Mouse (Mus musculus) cortical plate, adult 2 months (tissue): ENCODE measurements around the gene Dync1i1. TPM values are rescaled to one million over a fixed set of nuclear protein-coding genes. Genes with fewer than 3 reads are reported as not detected.

Experiments used
- H3K27ac ChIP-seq: fragments of 200-500 bp; 2 replicates; pipeline ENCODE4 v1.5.1; 2012; ENCODE audit warnings: low read length, control low read depth, inconsistent platforms; ENCODE audit not compliant: insufficient read depth
- H3K4me1 ChIP-seq: fragments of 200-500 bp; 2 replicates; pipeline ENCODE4 v1.6.1; 2011; ENCODE audit warnings: low read length; ENCODE audit not compliant: control insufficient read depth, insufficient read depth
- H3K4me3 ChIP-seq: fragments of 200-500 bp; 2 replicates; pipeline ENCODE4 v1.5.1; 2011; ENCODE audit warnings: mild to moderate bottlenecking, low read length, control low read depth; ENCODE audit not compliant: insufficient read depth
- CTCF ChIP-seq: fragments of 200-500 bp; IDR thresholded peaks from 2 replicates; pipeline ENCODE4 v1.5.1; 2011; ENCODE audit warnings: mild to moderate bottlenecking, control low read depth, low read length; ENCODE audit not compliant: insufficient read depth; ENCODE audit errors: extremely low read depth
- POLR2A ChIP-seq: fragments of 200-500 bp; IDR thresholded peaks from 2 replicates; pipeline ENCODE4 v1.6.1; 2011; ENCODE audit warnings: mild to moderate bottlenecking, low read length, control low read depth; ENCODE audit not compliant: insufficient read depth; ENCODE audit errors: extremely low read depth
- polyA plus RNA-seq: library from polyadenylated mRNA; depleted of rRNA; stranded (reverse); fragments of >200 nt; gene quantifications from 2 replicates; pipeline ENCODE4 v1.2.3, GENCODE M21; 2012

Dync1i1 gene
- polyA plus RNA-seq, 1 experiment = 133 TPM

DNA sequence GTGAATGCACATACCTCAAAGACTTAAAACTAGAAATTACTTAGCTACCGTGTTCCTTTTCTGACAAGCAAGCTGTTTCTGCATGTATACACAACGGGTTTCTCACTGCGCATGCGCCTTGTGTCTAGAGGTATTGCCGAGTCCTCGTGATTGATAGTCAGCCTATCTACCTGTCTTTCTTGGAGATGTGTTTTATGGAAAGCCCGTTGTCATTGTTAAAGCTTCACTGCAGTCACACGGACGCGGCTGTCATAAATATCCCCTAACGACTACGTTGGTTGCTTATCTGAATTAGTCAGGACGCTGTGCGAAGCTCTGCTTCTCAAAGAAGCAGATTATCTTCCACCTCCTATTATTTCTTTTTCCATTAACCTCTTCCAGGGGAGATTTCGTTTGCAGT lies 290.2 kb downstream of the Dync1i1 start:
- peaks cover 2% of the 10 kb centered on the region; the same call in 1 of the 2 replicates for H3K4me1 ChIP-seq
- H3K4me3 ChIP-seq = peak overlapping the region; percentile 14; the same call in 1 of the 2 replicates
- H3K27ac ChIP-seq = no peak overlapping the region
- TF ChIP-seq CTCF (no peak), POLR2A (no peak)

DNA sequence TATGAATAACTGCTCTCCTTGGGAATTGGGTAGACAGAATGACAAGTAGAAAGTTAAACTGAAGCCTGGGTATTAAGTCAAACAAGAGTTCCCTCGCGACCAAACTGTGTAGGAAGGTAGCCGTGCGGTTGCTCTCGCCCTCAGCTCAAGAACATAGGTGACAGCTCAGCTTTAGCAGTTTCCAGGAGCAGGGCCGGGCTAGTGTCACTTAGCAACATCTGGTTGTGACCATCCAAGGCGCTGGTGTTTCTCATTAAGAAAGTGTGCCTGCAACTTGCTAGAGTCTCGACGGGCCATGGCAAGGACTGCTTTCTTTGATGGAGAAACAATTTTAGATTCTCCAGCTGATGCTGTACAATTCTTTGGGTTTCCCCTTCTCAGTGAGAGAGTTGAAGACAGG lies 291.5 kb downstream of the Dync1i1 start:
- Histone ChIP-seq H3K4me3 (no peak overlapping the region), H3K4me1 (no peaks in the 10 kb centered on the region), H3K27ac (no peak overlapping the region)
- TF ChIP-seq CTCF (no peak), POLR2A (no peak)

DNA sequence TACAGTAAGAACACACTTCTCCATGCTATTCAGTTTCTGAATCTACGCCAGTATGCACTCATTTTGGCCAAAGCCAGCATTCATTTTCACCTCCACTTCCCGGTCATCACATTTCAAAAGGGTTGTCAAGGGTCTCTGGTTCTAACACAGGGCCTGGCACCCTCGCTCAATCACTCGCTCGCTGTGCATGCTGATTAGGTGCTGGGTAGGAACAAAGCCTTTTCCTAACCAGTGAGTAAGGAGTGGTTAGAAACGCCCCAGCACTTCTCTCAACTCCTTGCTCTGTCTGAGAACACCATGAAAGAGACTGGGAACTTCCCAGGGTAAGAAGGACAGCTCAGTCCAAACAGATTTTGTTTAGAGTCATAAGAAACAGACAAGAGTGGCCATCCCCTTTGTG lies 298.5 kb downstream of the Dync1i1 start:
- no peak overlapping the region for H3K27ac ChIP-seq
- H3K4me3 ChIP-seq = no peak overlapping the region
- H3K4me1 ChIP-seq = no peaks in the 10 kb centered on the region
- TF ChIP-seq POLR2A (no peak), CTCF (no peak)

DNA sequence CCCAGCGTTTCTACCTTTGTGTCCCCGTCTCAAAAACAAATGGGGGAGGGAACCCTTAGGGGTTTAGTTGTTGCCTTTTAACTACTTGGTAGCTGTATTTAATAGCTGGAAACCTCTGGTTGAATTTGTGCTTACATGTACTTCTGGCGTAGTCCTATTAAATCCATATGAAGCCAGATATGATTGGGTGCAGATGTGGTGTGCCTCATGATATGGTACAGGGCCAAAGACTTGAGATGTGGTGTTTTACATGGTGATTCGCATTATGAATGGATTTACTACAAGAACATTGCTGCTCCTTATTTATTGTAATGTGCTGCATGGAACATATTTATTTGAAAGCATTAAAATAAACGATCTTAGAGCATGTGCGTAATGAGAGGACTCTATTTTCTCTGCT lies 302.2 kb downstream of the Dync1i1 start:
- Histone ChIP-seq H3K27ac (no peak overlapping the region), H3K4me3 (no peak overlapping the region), H3K4me1 (no peaks in the 10 kb centered on the region)
- TF ChIP-seq CTCF (no peak), POLR2A (no peak)

DNA sequence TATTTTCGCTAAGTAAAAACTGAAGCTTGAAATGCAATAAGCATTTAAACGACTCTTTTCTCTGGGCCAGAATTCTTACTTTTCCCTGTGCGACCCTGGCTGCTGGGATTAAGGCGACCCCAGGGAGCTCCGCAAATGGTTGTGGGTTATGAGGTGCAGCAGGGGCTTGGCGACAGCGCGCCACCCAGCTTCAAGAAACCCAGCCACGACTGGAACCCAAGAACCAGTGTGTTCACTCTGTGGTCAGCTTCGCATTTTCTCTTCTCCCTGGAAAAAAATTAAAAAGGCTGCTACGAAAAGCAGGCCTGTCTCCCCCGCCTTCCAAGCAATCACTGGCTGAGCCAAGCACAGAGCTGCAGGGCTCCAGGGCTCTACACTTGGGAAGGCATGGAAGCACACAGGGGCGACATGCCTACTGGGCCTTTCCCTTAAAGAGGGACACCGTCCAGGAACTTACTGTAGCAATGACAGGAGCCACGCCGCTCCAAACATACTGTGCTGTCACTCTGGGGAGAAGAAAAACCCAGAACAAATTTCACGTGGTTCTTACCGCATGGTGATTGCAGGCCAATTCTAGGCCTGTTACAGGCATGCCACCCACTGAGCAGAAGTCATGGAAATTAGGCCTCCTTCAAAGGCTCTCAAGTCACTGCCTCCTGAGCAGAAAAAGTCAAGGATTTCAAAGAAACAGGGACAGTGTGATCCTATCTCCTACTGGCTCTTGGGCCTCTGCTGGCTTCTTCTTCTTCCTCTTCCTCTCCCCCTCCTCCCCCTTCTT lies 313.5 kb downstream of the Dync1i1 start:
- H3K4me3 ChIP-seq = no peak overlapping the region
- no peaks in the 10 kb centered on the region for H3K4me1 ChIP-seq
- TF ChIP-seq CTCF = no peak
- TF ChIP-seq POLR2A = no peak
- no peak overlapping the region for H3K27ac ChIP-seq

DNA sequence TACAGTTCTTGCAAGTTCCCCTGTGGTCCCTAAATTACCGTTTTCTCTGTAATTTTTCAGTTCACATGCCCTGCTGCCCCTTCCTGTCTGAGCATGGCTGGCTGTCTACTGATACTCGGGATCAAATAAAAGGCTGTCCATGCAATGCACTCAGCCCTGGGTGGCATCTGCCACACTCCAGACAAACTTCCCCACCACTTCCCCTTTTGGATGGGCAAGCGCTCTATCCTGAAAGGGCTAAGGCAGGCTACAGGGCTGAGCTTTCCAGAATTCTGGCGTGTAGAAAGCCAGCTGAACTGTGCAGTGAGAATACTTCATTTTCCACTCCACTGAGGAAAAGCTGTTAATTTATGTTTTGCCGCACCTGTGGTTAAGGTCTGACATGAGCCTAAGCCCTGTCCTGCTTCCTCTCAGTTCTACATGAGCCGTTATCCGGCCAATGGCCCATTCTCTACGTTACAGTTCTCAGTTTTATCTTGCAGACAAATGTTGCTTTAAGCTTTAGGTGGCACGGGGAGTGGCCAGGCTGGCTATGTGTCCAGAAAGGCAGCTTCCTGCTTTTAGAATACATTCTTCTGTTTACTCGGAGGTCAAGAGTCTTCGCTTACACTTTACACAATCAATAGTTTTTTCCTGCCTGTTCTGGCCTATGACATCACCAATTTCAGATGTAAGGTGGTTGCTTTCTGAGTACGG lies 321.4 kb downstream of the Dync1i1 start:
- TF ChIP-seq POLR2A (no peak), CTCF (no peak)
- no peak overlapping the region for H3K27ac ChIP-seq
- H3K4me3 ChIP-seq = no peak overlapping the region
- no peaks in the 10 kb centered on the region for H3K4me1 ChIP-seq

DNA sequence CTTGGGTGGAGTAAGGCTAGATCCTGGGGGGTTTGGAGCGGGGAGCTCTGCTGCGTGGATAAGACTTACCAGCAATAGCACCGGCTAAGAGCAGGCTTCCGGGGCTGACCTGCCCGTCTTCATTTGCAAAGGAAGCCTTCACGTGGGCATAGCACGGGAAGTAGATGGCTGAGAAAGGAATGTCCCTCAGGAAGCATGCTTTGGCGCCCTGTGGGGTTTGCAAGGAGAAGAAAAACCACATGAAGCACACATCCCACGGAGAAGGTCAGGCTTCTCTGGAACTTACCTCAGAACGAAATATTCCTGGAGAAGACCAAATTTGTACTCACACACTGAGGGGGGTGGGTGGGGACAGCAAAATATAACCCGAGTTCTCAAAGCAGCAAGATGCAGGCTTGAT lies 327.3 kb downstream of the Dync1i1 start:
- TF ChIP-seq POLR2A (no peak), CTCF (no peak)
- Histone ChIP-seq H3K4me1 (no peaks in the 10 kb centered on the region), H3K4me3 (no peak overlapping the region), H3K27ac (no peak overlapping the region)

DNA sequence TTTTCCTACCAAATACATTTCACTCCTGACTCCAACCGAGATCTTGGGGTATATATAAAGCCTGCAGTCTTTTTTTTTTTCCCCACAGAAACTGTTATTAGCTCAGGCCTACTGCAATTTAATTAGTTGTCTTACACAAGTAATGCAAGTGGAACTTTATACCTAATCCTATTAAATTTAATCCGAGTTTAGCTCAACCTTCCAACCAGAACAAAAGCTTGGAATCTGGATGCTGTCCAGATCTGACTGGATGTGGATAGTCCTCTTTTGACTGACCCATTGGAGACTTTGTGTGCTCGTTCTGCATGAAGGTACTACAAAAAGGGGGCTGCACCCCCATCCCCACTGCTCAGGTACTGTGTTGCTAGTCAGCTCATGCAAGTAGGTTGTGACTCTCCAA lies 328.5 kb downstream of the Dync1i1 start:
- H3K4me1 ChIP-seq = no peaks in the 10 kb centered on the region
- H3K27ac ChIP-seq = no peak overlapping the region
- TF ChIP-seq CTCF = no peak
- no peak for TF ChIP-seq POLR2A
- H3K4me3 ChIP-seq = no peak overlapping the region

DNA sequence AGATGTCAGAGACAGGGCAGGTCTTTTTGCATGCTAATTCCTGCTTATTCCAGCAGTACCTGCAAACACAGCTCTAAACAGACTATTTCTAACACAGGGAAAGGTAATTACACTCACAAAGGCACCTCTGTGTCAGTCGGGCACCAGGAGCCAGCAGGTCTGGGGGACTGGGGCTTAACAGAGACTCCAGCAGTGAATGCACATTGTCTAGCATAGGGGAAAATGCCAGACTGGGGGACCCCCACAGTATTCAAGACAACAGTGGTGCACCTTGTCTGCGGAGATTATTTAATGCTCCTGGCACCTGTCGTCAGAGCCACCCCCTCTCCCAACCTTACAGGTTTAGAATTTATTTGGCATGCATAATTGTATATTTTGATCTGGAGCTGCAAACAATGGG lies 333.1 kb downstream of the Dync1i1 start:
- H3K4me3 ChIP-seq = no peak overlapping the region
- TF ChIP-seq CTCF (no peak), POLR2A (no peak)
- no peaks in the 10 kb centered on the region for H3K4me1 ChIP-seq
- H3K27ac ChIP-seq = no peak overlapping the region

DNA sequence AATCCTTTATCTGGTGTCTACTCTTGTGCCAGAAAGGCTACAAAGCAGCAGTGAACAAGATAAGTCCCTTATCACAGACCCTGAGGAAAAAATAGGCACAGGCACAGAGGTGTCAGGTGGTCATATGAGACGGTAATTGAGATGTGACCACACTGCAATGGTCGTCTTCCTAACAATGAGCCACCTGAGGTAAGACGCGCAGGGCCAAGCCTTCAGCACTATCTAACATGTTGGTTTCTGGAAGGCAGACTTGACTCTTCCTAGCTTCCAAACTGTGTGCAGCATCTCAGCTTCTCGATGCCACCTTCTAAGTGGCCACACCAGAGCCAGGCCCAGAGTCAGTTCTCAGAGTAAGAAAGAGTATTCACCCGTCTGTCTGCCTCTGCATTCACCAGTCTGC lies 341.8 kb downstream of the Dync1i1 start:
- Histone ChIP-seq H3K4me1 (no peaks in the 10 kb centered on the region), H3K27ac (no peak overlapping the region), H3K4me3 (no peak overlapping the region)
- no peak for TF ChIP-seq CTCF
- TF ChIP-seq POLR2A = no peak
